In genomic region chr17:15152477-15152876, GRCm38 (mm10) we compare ENCODE assay signal across 10 mouse cellular contexts.
"Had no signal": no experiment of that assay in that cellular context is flagged by ENCODE, and none has a peak within 500 bp of the region (broad histone marks: within the 10 kb centered on the region; RNA-seq: fewer than 3 reads in every experiment).

No protein-coding gene starts in this region.

- H3K4me2 ChIP-seq: limb, embryonic 15.5 days; liver, embryonic 12.5 days; lung, embryonic 15.5 days; midbrain, embryonic 12.5 days; neural tube, embryonic 13.5 days had no signal

- DNase-seq: layer of hippocampus, adult 9-11 months; layer of hippocampus, postnatal 36 days; retina, postnatal 1 day; thymus, postnatal 4 days had no signal

- ATAC-seq: liver, embryonic 12.5 days; midbrain, embryonic 16.5 days had no signal

- H3K36me3 ChIP-seq: limb, embryonic 15.5 days; liver, embryonic 12.5 days; lung, embryonic 15.5 days; midbrain, embryonic 12.5 days; neural tube, embryonic 13.5 days had no signal

- H3K27me3 ChIP-seq: limb, embryonic 15.5 days; liver, embryonic 12.5 days; lung, embryonic 15.5 days; midbrain, embryonic 12.5 days; neural tube, embryonic 13.5 days had no signal

- H3K9me3 ChIP-seq: limb, embryonic 15.5 days; liver, embryonic 12.5 days; lung, embryonic 15.5 days; midbrain, embryonic 12.5 days; neural tube, embryonic 13.5 days had no signal

- H3K4me3 ChIP-seq: limb, embryonic 15.5 days; liver, embryonic 12.5 days; lung, embryonic 15.5 days; midbrain, embryonic 12.5 days; neural tube, embryonic 13.5 days had no signal

- H3K9ac ChIP-seq: limb, embryonic 15.5 days; liver, embryonic 12.5 days; lung, embryonic 15.5 days; midbrain, embryonic 12.5 days; neural tube, embryonic 13.5 days had no signal

- H3K4me1 ChIP-seq: limb, embryonic 15.5 days; midbrain, embryonic 12.5 days; neural tube, embryonic 13.5 days had no signal

- H3K27ac ChIP-seq: limb, embryonic 15.5 days; liver, embryonic 12.5 days; midbrain, embryonic 12.5 days; neural tube, embryonic 13.5 days had no signal
